Comparison of ENCODE assay signal across 21 mouse cellular contexts in genomic region chr4:128134348-128134994, GRCm38 (mm10).
DNase-seq lines count a peak whose midpoint lies in the region; ATAC-seq lines count a peak whose summit lies in the region.
"Had no signal": no experiment of that assay in that cellular context is flagged by ENCODE, and none has a peak within 500 bp of the region (broad histone marks: within the 10 kb centered on the region; RNA-seq: fewer than 3 reads in every experiment).

No protein-coding gene starts in this region.

- DNase-seq in forebrain, embryonic 10.5 days (ENCODE audit: extremely low spot score, low spot score) = no peak
- peak; percentile 52 for DNase-seq in midbrain, embryonic 14.5 days
- no peak for DNase-seq in midbrain, embryonic 11.5 days (ENCODE audit: low spot score, missing footprints)
- no peak for DNase-seq in ovary, postnatal 10 days (ENCODE audit: low spot score)
- DNase-seq in right cerebral cortex, postnatal 10 days (ENCODE audit: low spot score in 2 of 2) = no peak
- DNase-seq: adrenal gland, postnatal 14 days; cerebellum, adult 11-12 months; heart, postnatal 36 days; kidney, adult 9 months; kidney, postnatal 25 days; left cerebral cortex, postnatal 4 days; liver, postnatal 0 days; lung, postnatal 14 days; right cerebral cortex, adult 18-20 months had no signal

- H3K4me1 ChIP-seq in forebrain, embryonic 13.5 days = peaks cover 22% of the 10 kb centered on the region
- peaks cover 5% of the 10 kb centered on the region; the same call in 1 of the 2 replicates for H3K4me1 ChIP-seq in forebrain, embryonic 10.5 days
- H3K4me1 ChIP-seq in midbrain, embryonic 14.5 days (ENCODE audit: control insufficient read depth, insufficient read depth, low read length) = peaks cover 4% of the 10 kb centered on the region; the same call in 1 of the 2 replicates
- no peaks in the 10 kb centered on the region for H3K4me1 ChIP-seq in midbrain, embryonic 11.5 days (ENCODE audit: control insufficient read depth, insufficient read depth, low read length)
- peaks cover 18% of the 10 kb centered on the region for H3K4me1 ChIP-seq in midbrain, embryonic 15.5 days
- H3K4me1 ChIP-seq: heart, embryonic 13.5 days; intestine, embryonic 15.5 days had no signal

- 0 out of 2 replicates have a peak overlapping the region, but pooled peaks have one; percentile 10 for H3K4me2 ChIP-seq in forebrain, embryonic 13.5 days
- no peak overlapping the region for H3K4me2 ChIP-seq in midbrain, embryonic 14.5 days (ENCODE audit: low read length)
- H3K4me2 ChIP-seq in midbrain, embryonic 11.5 days = no peak overlapping the region
- peak overlapping the region; percentile 17; the same call in 1 of the 2 replicates for H3K4me2 ChIP-seq in midbrain, embryonic 15.5 days
- H3K4me2 ChIP-seq: heart, embryonic 13.5 days; intestine, embryonic 15.5 days had no signal

- WGBS in forebrain, embryonic 13.5 days = 65% methylated on average over 11 of the region's 11 CpGs
- WGBS in forebrain, embryonic 10.5 days = 92% methylated on average over 11 of the region's 11 CpGs
- WGBS in midbrain, embryonic 14.5 days = 58% methylated on average over 11 of the region's 11 CpGs
- 80% methylated on average over 11 of the region's 11 CpGs for WGBS in midbrain, embryonic 11.5 days
- 40% methylated on average over 11 of the region's 11 CpGs for WGBS in midbrain, embryonic 15.5 days

- no peak for ATAC-seq in forebrain, embryonic 13.5 days
- ATAC-seq in midbrain, embryonic 14.5 days (ENCODE audit: low FRiP score, low TSS enrichment) = no peak
- ATAC-seq in midbrain, embryonic 11.5 days (ENCODE audit: low FRiP score) = no peak
- peak; percentile 47; the same call in 1 of the 2 replicates for ATAC-seq in midbrain, embryonic 15.5 days (replicated peaks)
- ATAC-seq: activated CD4-positive, CD25-positive, alpha-beta regulatory T cell, adult 4 months; intestine, embryonic 15.5 days; liver, postnatal 0 days had no signal

- peak overlapping the region; percentile 57 for H3K27ac ChIP-seq in forebrain, embryonic 13.5 days
- no peak overlapping the region for H3K27ac ChIP-seq in forebrain, embryonic 10.5 days
- H3K27ac ChIP-seq in midbrain, embryonic 14.5 days (replicated peaks; ENCODE audit: low read depth, low read length) = 0 out of 2 replicates have a peak overlapping the region, but pooled peaks have one; percentile 39
- no peak overlapping the region for H3K27ac ChIP-seq in midbrain, embryonic 11.5 days (ENCODE audit: low read depth, low read length)
- peak overlapping the region; percentile 68 for H3K27ac ChIP-seq in midbrain, embryonic 15.5 days
- H3K27ac ChIP-seq: heart, embryonic 13.5 days; intestine, embryonic 15.5 days; left cerebral cortex, adult 2 months had no signal

- no peak overlapping the region for H3K4me3 ChIP-seq in forebrain, embryonic 13.5 days
- no peak overlapping the region for H3K4me3 ChIP-seq in forebrain, embryonic 10.5 days
- H3K4me3 ChIP-seq in midbrain, embryonic 14.5 days (replicated peaks; ENCODE audit: low read depth, low read length) = no peak overlapping the region
- H3K4me3 ChIP-seq in midbrain, embryonic 11.5 days (ENCODE audit: low read depth, low read length) = no peak overlapping the region
- no peak overlapping the region for H3K4me3 ChIP-seq in midbrain, embryonic 15.5 days
- H3K4me3 ChIP-seq: heart, embryonic 13.5 days; intestine, embryonic 15.5 days; left cerebral cortex, adult 2 months had no signal

- no peaks in the 10 kb centered on the region for H3K9me3 ChIP-seq in forebrain, embryonic 13.5 days (replicated peaks)
- H3K9me3 ChIP-seq in forebrain, embryonic 10.5 days = no peaks in the 10 kb centered on the region
- no peaks in the 10 kb centered on the region for H3K9me3 ChIP-seq in midbrain, embryonic 14.5 days (ENCODE audit: control insufficient read depth, low read length)
- H3K9me3 ChIP-seq in midbrain, embryonic 11.5 days (ENCODE audit: control insufficient read depth, low read length) = no peaks in the 10 kb centered on the region; the same call in 1 of the 2 replicates
- no peaks in the 10 kb centered on the region for H3K9me3 ChIP-seq in midbrain, embryonic 15.5 days
- H3K9me3 ChIP-seq: heart, embryonic 13.5 days; intestine, embryonic 15.5 days had no signal

- no peak overlapping the region for H3K9ac ChIP-seq in forebrain, embryonic 13.5 days
- no peak overlapping the region for H3K9ac ChIP-seq in midbrain, embryonic 14.5 days (replicated peaks; ENCODE audit: low read length)
- H3K9ac ChIP-seq in midbrain, embryonic 11.5 days (ENCODE audit: low read length) = no peak overlapping the region
- no peak overlapping the region; the same call in 1 of the 2 replicates for H3K9ac ChIP-seq in midbrain, embryonic 15.5 days
- H3K9ac ChIP-seq: heart, embryonic 13.5 days; intestine, embryonic 15.5 days; liver, postnatal 0 days had no signal

- H3K27me3 ChIP-seq in forebrain, embryonic 13.5 days = 0 out of 2 replicates have a peak, but pooled peaks cover 6% of the 10 kb centered on the region
- no peaks in the 10 kb centered on the region for H3K27me3 ChIP-seq in forebrain, embryonic 10.5 days (ENCODE audit: poor library complexity, severe bottlenecking)
- H3K27me3 ChIP-seq in midbrain, embryonic 14.5 days (ENCODE audit: control insufficient read depth, insufficient read depth, low read length) = no peaks in the 10 kb centered on the region
- H3K27me3 ChIP-seq in midbrain, embryonic 11.5 days (ENCODE audit: control insufficient read depth, insufficient read depth, low read length) = no peaks in the 10 kb centered on the region
- H3K27me3 ChIP-seq in midbrain, embryonic 15.5 days (replicated peaks) = no peaks in the 10 kb centered on the region
- H3K27me3 ChIP-seq: heart, embryonic 13.5 days; intestine, embryonic 15.5 days had no signal

- H3K36me3 ChIP-seq in forebrain, embryonic 13.5 days (ENCODE audit: poor library complexity, severe bottlenecking) = no peaks in the 10 kb centered on the region
- no peaks in the 10 kb centered on the region for H3K36me3 ChIP-seq in forebrain, embryonic 10.5 days (replicated peaks)
- no peaks in the 10 kb centered on the region for H3K36me3 ChIP-seq in midbrain, embryonic 14.5 days (ENCODE audit: control insufficient read depth, insufficient read depth, low read length)
- H3K36me3 ChIP-seq in midbrain, embryonic 11.5 days (ENCODE audit: control insufficient read depth, insufficient read depth, low read length) = no peaks in the 10 kb centered on the region
- no peaks in the 10 kb centered on the region for H3K36me3 ChIP-seq in midbrain, embryonic 15.5 days (replicated peaks)
- H3K36me3 ChIP-seq: G1E; heart, embryonic 13.5 days; intestine, embryonic 15.5 days had no signal

Comparison
In these comparisons a context has a peak if more than half of its experiments do, and no peak if none do; other contexts are left out.
1. H3K27ac ChIP-seq: peak in forebrain, embryonic 13.5 days (single experiment), midbrain, embryonic 14.5 days (single experiment) and midbrain, embryonic 15.5 days (single experiment); none in forebrain, embryonic 10.5 days (single experiment) and midbrain, embryonic 11.5 days (single experiment).
2. H3K4me2 ChIP-seq: peak in forebrain, embryonic 13.5 days (single experiment) and midbrain, embryonic 15.5 days (single experiment); none in midbrain, embryonic 14.5 days (single experiment) and midbrain, embryonic 11.5 days (single experiment).